Mouse (Mus musculus) left cerebral cortex, adult 2 months (tissue): ENCODE measurements around the gene Meis1. TPM values are rescaled to one million over a fixed set of nuclear protein-coding genes. Genes with fewer than 3 reads are reported as not detected.

Source experiments
- DNase-seq, 2 experiments: peaks; one replicate each; pipeline ENCODE4 v3.0.0; 2021 to 2022; ENCODE audit warnings: low spot score in 2 of 2, mixed read lengths in 1 of 2; ENCODE audit errors: extremely low spot score in 1 of 2
- H3K27ac ChIP-seq: fragments of 200-600 bp; 2 replicates; pipeline ENCODE4 v1.8.1; 2022
- H3K4me3 ChIP-seq: fragments of 200-600 bp; 2 replicates; pipeline ENCODE4 v1.8.1; 2022
- CTCF ChIP-seq: fragments of 200-600 bp; IDR thresholded peaks from 2 replicates; pipeline ENCODE4 v1.8.1; 2022; ENCODE audit warnings: antibody characterized with exemption, mild to moderate bottlenecking, moderate library complexity
- intact Hi-C: fragments of 180-260 bp; cut with DNase I; formaldehyde crosslinking; loops from one replicate; pipeline ENCODE4 v1.15.1; 2025
- total RNA-seq, 2 experiments: library from RNA; stranded (reverse); gene quantifications; 2 replicates each; pipeline ENCODE4 v1.2.3; 2021

The Meis1 gene
- total RNA-seq, 2 experiments from 2014 or later: 4.8 to 4.9 TPM

GRCm38 (mm10) chr11:18875911-18876885, 142.6 kb downstream of the Meis1 start:
- DNase-seq: no peak
- Histone ChIP-seq H3K4me3 (no peak overlapping the region), H3K27ac (no peak overlapping the region)
- no peak for TF ChIP-seq CTCF
- intact Hi-C loops: loop anchor here (2.0 to 10.0 kb wide), 8 partner anchors 125 to 1591 kb away; partner anchors contain the start of gene Meis1

- no peak overlapping the region for H3K27ac ChIP-seq
- no peak overlapping the region for H3K4me3 ChIP-seq
- no peak for DNase-seq
- TF ChIP-seq CTCF: no peak
- intact Hi-C loops: loop anchor here (2.0 to 10.0 kb wide), 6 partner anchors 124 to 1590 kb away; no protein-coding TSS in a partner anchor
Measured at GRCm38 (mm10) chr11:18875001-18875902, 143.5 kb downstream of the Meis1 start.

GRCm38 (mm10) chr11:18874278-18875000, 144.3 kb downstream of the Meis1 start:
- H3K4me3 ChIP-seq: no peak overlapping the region
- no peak for DNase-seq

DNA sequence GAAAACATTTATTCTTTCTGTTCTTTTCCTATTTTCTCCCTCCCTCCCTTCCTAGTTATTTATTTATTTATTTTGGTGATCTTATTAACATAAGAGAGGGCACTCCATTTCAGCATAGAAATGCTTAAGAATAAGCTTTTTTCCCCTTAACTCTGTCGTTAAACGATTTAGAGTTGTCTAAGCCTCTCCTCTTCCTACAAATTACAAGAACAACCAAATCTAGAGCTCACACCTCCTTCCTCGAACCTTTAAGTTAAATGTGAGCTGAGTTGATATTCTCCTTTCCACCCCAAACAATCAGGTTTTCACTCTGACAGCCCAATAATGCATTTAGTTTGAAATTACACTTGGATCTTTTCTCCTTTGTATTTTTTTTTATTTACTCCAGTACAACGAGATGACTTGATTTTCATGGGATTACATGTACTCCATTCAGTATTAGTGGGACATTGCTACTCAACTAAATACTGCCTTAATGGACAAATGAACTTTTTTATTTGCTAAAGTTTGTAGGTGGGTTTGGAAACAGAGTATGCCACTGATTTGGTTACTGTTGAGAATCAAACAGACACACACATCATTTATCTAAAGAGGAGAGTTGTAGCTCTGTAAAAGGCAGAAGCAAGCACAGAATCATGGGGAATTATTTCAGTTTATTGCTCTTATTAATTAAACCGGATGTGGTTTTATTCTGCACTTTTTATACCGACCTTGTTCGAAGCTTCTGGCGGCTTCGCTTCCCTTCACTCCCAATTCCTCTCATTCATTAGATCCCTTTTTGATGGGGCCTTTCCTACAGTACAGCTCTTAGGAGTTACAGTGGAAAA, 145.1 kb downstream of the Meis1 start:
- DNase-seq: no peak
- intact Hi-C loops: loop anchor here (2.0 to 10.0 kb wide), 2 partner anchors 123 to 1589 kb away; no protein-coding TSS in a partner anchor
- Histone ChIP-seq H3K4me3 (no peak overlapping the region), H3K27ac (no peak overlapping the region)
- TF ChIP-seq CTCF: no peak

More at GRCm38 (mm10) chr11:18874278-18875000, 144.3 kb downstream of the Meis1 start:
- no peak overlapping the region for H3K27ac ChIP-seq
- intact Hi-C loops: loop anchor here (2.0 to 10.0 kb wide), 2 partner anchors 124 to 1590 kb away; no protein-coding TSS in a partner anchor
- TF ChIP-seq CTCF: no peak

- intact Hi-C loops: loop anchor here (10.0 kb wide), 1 partner anchor 1588 kb away; no protein-coding TSS in a partner anchor
- no peak for DNase-seq
- no peak overlapping the region for H3K27ac ChIP-seq
- TF ChIP-seq CTCF: no peak
- no peak overlapping the region for H3K4me3 ChIP-seq
Measured at GRCm38 (mm10) chr11:18872793-18873192, 146.0 kb downstream of the Meis1 start.

GRCm38 (mm10) chr11:18872118-18872751, 146.6 kb downstream of the Meis1 start:
- DNase-seq: no peak
- no peak overlapping the region for H3K4me3 ChIP-seq
- no peak for TF ChIP-seq CTCF
- no peak overlapping the region for H3K27ac ChIP-seq
- intact Hi-C loops: loop anchor here (10.0 kb wide), 1 partner anchor 1587 kb away; no protein-coding TSS in a partner anchor

DNA sequence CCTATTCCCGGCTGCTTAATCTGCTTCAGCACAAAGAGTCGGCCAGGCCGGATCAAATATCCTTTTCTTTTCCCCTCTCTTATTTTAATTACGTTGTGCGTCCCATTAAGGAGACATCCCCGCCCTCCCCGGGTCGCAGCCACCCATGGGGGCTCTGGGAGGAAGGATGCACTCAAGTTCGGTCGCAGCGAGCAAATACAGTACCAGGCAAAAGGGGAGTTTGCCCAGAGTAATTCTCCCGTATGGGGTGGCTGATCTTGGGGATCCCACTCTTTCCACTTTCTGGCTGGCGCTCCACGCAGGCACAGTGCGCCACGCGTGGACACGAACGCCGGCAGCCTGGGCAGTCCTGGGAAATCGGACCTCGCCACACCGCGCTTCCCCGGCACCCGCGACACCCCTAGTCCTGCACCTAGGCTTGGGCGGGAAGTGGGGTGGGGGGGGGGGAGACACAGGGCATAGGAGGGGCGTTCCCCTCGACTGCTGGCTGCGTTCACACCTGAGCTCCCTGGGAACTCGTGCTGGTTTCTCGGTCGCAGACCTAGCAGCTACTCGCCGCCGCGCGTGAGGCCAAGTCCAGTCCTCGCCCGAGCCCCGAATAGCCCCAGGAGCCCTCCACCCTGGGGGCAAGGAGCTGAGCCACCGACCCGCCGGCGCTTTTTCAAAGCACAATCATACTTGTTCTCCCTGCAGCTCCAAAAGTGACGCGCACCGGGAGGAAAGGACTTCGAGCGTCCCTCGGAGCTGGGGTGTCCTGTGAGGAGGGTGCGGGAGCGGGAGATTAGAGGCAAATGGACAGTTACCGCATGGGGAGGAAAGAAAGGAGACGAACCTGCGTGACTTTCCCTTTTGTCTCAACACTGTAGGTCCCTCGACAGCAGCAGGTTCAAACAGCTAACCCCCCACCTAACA, 147.4 kb downstream of the Meis1 start:
- intact Hi-C loops: loop anchor here (10.0 kb wide), 1 partner anchor 1587 kb away; no protein-coding TSS in a partner anchor
- DNase-seq: no peak
- no peak overlapping the region for H3K4me3 ChIP-seq
- no peak overlapping the region for H3K27ac ChIP-seq
- TF ChIP-seq CTCF: no peak

DNA sequence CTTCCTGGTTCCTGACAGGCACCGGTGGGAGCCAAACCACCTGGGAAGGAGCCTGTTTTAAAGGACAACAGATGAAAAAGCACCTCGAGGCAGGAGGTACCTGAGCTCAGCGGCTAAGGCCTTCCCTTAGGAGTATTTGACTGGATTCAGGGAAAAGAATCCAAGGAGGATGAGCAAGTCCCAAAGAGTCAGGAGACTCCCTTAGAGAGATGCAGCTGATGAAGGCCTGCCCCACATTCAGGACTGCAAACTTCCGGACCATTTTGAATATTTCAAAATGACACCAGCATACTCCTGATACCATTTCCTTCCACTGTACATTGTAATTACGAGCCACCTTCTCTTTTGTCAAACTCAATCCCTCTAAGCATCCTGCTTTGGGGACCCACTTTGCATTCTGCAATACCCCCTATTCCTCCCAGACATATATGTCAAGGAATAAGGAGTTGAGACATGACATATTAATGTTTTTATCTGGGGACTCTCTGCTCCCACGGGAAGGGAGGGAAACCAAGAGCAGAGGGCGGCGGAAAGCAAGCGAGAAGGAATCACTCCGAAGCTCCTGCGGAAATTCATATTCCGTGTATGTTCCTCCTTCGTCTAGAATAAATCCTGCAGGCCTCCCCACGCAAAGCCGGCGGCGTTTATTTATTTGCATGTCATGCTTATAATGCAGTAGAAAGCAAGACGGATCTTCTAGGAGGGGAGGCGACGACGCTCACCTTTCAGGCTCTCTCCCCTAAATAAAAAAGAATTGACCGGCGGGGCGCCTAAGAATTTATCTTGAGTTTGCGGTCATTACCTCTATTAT, 148.5 kb downstream of the Meis1 start:
- TF ChIP-seq CTCF: no peak
- H3K27ac ChIP-seq: no peak overlapping the region
- H3K4me3 ChIP-seq: no peak overlapping the region
- intact Hi-C loops: loop anchor here (10.0 kb wide), 1 partner anchor 1586 kb away; no protein-coding TSS in a partner anchor
- DNase-seq: no peak
